Mouse (Mus musculus) forebrain, embryonic 12.5 days (tissue): ENCODE measurements around the gene Ccdc66. TPM values are rescaled to one million over a fixed set of nuclear protein-coding genes. Genes with fewer than 3 reads are reported as not detected.

ENCODE experiments used
- ATAC-seq: fragments of 200-750 bp; cut with Nextera tagmentation; 2 replicates; pipeline ENCODE4 v1.8.0; 2017; ENCODE audit warnings: moderate TSS enrichment; ENCODE audit not compliant: low FRiP score
- H3K27ac ChIP-seq: fragments of 300-500 bp; sonication (generic); 2 replicates; pipeline ENCODE4 v1.5.1; 2016; ENCODE audit warnings: mild to moderate bottlenecking
- H3K27me3 ChIP-seq: fragments of 300-500 bp; sonication (generic); 2 replicates; pipeline ENCODE4 v1.6.1; 2016; ENCODE audit warnings: mild to moderate bottlenecking
- H3K36me3 ChIP-seq: fragments of 300-500 bp; sonication (generic); replicated peaks from 2 replicates; pipeline ENCODE4 v1.6.1; 2016; ENCODE audit warnings: mild to moderate bottlenecking
- H3K4me1 ChIP-seq: fragments of 300-500 bp; sonication (generic); 2 replicates; pipeline ENCODE4 v1.6.1; 2016
- H3K4me2 ChIP-seq: fragments of 300-500 bp; sonication (generic); 2 replicates; pipeline ENCODE4 v1.6.1; 2016; ENCODE audit warnings: mild to moderate bottlenecking, moderate library complexity
- H3K4me3 ChIP-seq: fragments of 300-500 bp; sonication (generic); replicated peaks from 2 replicates; pipeline ENCODE4 v1.5.1; 2016; ENCODE audit warnings: mild to moderate bottlenecking
- H3K9ac ChIP-seq: fragments of 300-500 bp; sonication (generic); 2 replicates; pipeline ENCODE4 v1.6.1; 2016; ENCODE audit warnings: mild to moderate bottlenecking
- H3K9me3 ChIP-seq: fragments of 300-500 bp; sonication (generic); 2 replicates; pipeline ENCODE4 v1.6.1; 2016
- WGBS: fragments of 180-500 bp; shearing (Covaris S2); methylation state at CpG from one replicate; pipeline ENCODE4 v1.1.7; 2016; 5-methylcytosine and 5-hydroxymethylcytosine counted together
- polyA plus RNA-seq: library from polyadenylated mRNA; unstranded; fragments of >200 nt; fragmentation: Nextera tagmentation; extraction: Ambion mirVana; gene quantifications from 2 replicates; pipeline ENCODE4 v1.2.1, GENCODE M21; 2016

Ccdc66 gene
- polyA plus RNA-seq, 1 experiment from 2014 or later: 18.6 TPM

- H3K36me3 ChIP-seq: peaks cover 24% of the 10 kb centered on the region
- no peaks in the 10 kb centered on the region for H3K4me1 ChIP-seq
- H3K9me3 ChIP-seq: peaks cover 7% of the 10 kb centered on the region; the same call in 1 of the 2 replicates
- ATAC-seq: no peak
- no peak overlapping the region for H3K4me2 ChIP-seq
- no peak overlapping the region for H3K27ac ChIP-seq
- H3K27me3 ChIP-seq: no peaks in the 10 kb centered on the region
- H3K4me3 ChIP-seq: no peak overlapping the region
- H3K9ac ChIP-seq: no peak overlapping the region
- WGBS: 97% methylated on average over 1 of the region's 1 CpGs
Measured at GRCm38 (mm10) chr14:27436116-27436515, 72.1 kb downstream of the Ccdc66 start.

GRCm38 (mm10) chr14:27432064-27432463 lies 76.2 kb downstream of the Ccdc66 start:
- H3K4me2 ChIP-seq: no peak overlapping the region
- H3K9me3 ChIP-seq: peaks cover 19% of the 10 kb centered on the region
- H3K4me1 ChIP-seq: peaks cover 3% of the 10 kb centered on the region
- peaks cover 24% of the 10 kb centered on the region for H3K36me3 ChIP-seq
- H3K27me3 ChIP-seq: 0 out of 2 replicates have a peak, but pooled peaks cover 4% of the 10 kb centered on the region
- no peak for ATAC-seq
- no peak overlapping the region for H3K9ac ChIP-seq
- H3K4me3 ChIP-seq: no peak overlapping the region
- H3K27ac ChIP-seq: no peak overlapping the region
- 100% methylated on average over 2 of the region's 2 CpGs for WGBS

Other genes starting within 250 kb of the Ccdc66 start
- 17.8 and 21.6 TPM in 2 replicates for gene Fam208a, start 79.6 kb downstream of the Ccdc66 start, polyA plus RNA-seq
- 29.2 and 31.7 TPM in 2 replicates for gene Erc2, start 114.0 kb upstream of the Ccdc66 start, polyA plus RNA-seq